Mouse (Mus musculus) midbrain, embryonic 14.5 days (tissue): ENCODE data around the gene Cpeb2. TPM values are rescaled to one million over a fixed set of nuclear protein-coding genes. Genes with fewer than 3 reads are reported as not detected.

ENCODE experiments used
- ATAC-seq: fragments of 200-750 bp; cut with Nextera tagmentation; 2 replicates; pipeline ENCODE4 v1.8.0; 2017; ENCODE audit warnings: moderate number of reproducible peaks, moderate library complexity; ENCODE audit not compliant: low FRiP score, low TSS enrichment
- DNase-seq: peaks from one replicate; pipeline ENCODE4 v3.0.0-alpha.2; 2015
- H3K27ac ChIP-seq: fragments of 300-500 bp; sonication (generic); replicated peaks from 2 replicates; pipeline ENCODE4 v1.5.1; 2014; ENCODE audit warnings: mild to moderate bottlenecking, low read depth, low read length, moderate library complexity
- H3K27me3 ChIP-seq: fragments of 300-500 bp; sonication (generic); 2 replicates; pipeline ENCODE4 v1.6.1; 2014; ENCODE audit warnings: low read length, control low read depth, mixed read lengths; ENCODE audit not compliant: control insufficient read depth, insufficient read depth
- H3K36me3 ChIP-seq: fragments of 300-500 bp; sonication (generic); 2 replicates; pipeline ENCODE4 v1.6.1; 2014; ENCODE audit warnings: low read length, control low read depth; ENCODE audit not compliant: control insufficient read depth, insufficient read depth
- H3K4me1 ChIP-seq: fragments of 300-500 bp; sonication (generic); 2 replicates; pipeline ENCODE4 v1.6.1; 2014; ENCODE audit warnings: mild to moderate bottlenecking, antibody characterized with exemption, low read length, control low read depth; ENCODE audit not compliant: control insufficient read depth, insufficient read depth
- H3K4me2 ChIP-seq: fragments of 300-500 bp; sonication (generic); 2 replicates; pipeline ENCODE4 v1.6.1; 2014; ENCODE audit warnings: mild to moderate bottlenecking, low read length, moderate library complexity
- H3K4me3 ChIP-seq: fragments of 300-500 bp; sonication (generic); replicated peaks from 2 replicates; pipeline ENCODE4 v1.5.1; 2014; ENCODE audit warnings: low read depth, low read length
- H3K9ac ChIP-seq: fragments of 300-500 bp; sonication (generic); replicated peaks from 2 replicates; pipeline ENCODE4 v1.6.1; 2014; ENCODE audit warnings: mild to moderate bottlenecking, low read length, moderate library complexity
- H3K9me3 ChIP-seq: fragments of 300-500 bp; sonication (generic); 2 replicates; pipeline ENCODE4 v1.6.1; 2016; ENCODE audit warnings: low read length, control low read depth, mixed read lengths; ENCODE audit not compliant: control insufficient read depth
- WGBS: fragments of 180-500 bp; shearing (Covaris S2); extraction: QIAGEN DNeasy Blood & Tissue Kit; methylation state at CpG from one replicate; pipeline ENCODE4 v1.1.7; 2014; 5-methylcytosine and 5-hydroxymethylcytosine counted together
- polyA plus RNA-seq: library from polyadenylated mRNA; unstranded; fragments of >200 nt; fragmentation: Nextera tagmentation; extraction: Ambion mirVana; gene quantifications from 2 replicates; pipeline ENCODE4 v1.2.1, GENCODE M21; 2014

The Cpeb2 gene
- polyA plus RNA-seq, 1 experiment from 2014 or later = 23.1 TPM

GRCm38 (mm10) chr5:43285756-43286155, 52.8 kb downstream of the Cpeb2 start:
- Histone ChIP-seq H3K4me2 (no peak overlapping the region), H3K27me3 (no peaks in the 10 kb centered on the region), H3K4me3 (no peak overlapping the region), H3K9ac (no peak overlapping the region), H3K4me1 (no peaks in the 10 kb centered on the region), H3K27ac (no peak overlapping the region), H3K36me3 (peaks cover 46% of the 10 kb centered on the region), H3K9me3 (no peaks in the 10 kb centered on the region)
- no peak for DNase-seq
- WGBS = 91% methylated on average over 12 of the region's 12 CpGs
- ATAC-seq = no peak

GRCm38 (mm10) chr5:43289752-43290446, 56.9 kb downstream of the Cpeb2 start:
- Histone ChIP-seq H3K4me1 (no peaks in the 10 kb centered on the region), H3K4me2 (no peak overlapping the region), H3K27me3 (no peaks in the 10 kb centered on the region), H3K4me3 (no peak overlapping the region), H3K36me3 (peaks cover 26% of the 10 kb centered on the region), H3K27ac (no peak overlapping the region), H3K9me3 (no peaks in the 10 kb centered on the region), H3K9ac (no peak overlapping the region)
- 93% methylated on average over 8 of the region's 8 CpGs for WGBS
- ATAC-seq (no peak), DNase-seq (no peak)

- no peak for DNase-seq
- Histone ChIP-seq H3K9me3 (no peaks in the 10 kb centered on the region), H3K27me3 (no peaks in the 10 kb centered on the region), H3K27ac (no peak overlapping the region), H3K4me1 (no peaks in the 10 kb centered on the region), H3K36me3 (peaks cover 5% of the 10 kb centered on the region), H3K4me3 (no peak overlapping the region), H3K4me2 (no peak overlapping the region), H3K9ac (no peak overlapping the region)
- 93% methylated on average over 4 of the region's 4 CpGs for WGBS
- ATAC-seq = no peak
Observed at GRCm38 (mm10) chr5:43293136-43293535, 60.2 kb downstream of the Cpeb2 start.

- DNase-seq (no peak), ATAC-seq (no peak)
- WGBS = 94% methylated on average over 7 of the region's 7 CpGs
- no peak overlapping the region for H3K9ac ChIP-seq
- H3K27ac ChIP-seq = no peak overlapping the region
- H3K36me3 ChIP-seq = no peaks in the 10 kb centered on the region
- no peaks in the 10 kb centered on the region for H3K4me1 ChIP-seq
- no peak overlapping the region for H3K4me3 ChIP-seq
- H3K4me2 ChIP-seq = no peak overlapping the region
- no peaks in the 10 kb centered on the region for H3K27me3 ChIP-seq
- no peaks in the 10 kb centered on the region for H3K9me3 ChIP-seq
Observed at GRCm38 (mm10) chr5:43297459-43297858, 64.5 kb downstream of the Cpeb2 start.

- no peak overlapping the region for H3K9ac ChIP-seq
- no peak overlapping the region for H3K27ac ChIP-seq
- H3K27me3 ChIP-seq = no peaks in the 10 kb centered on the region
- no peaks in the 10 kb centered on the region for H3K9me3 ChIP-seq
- no peak overlapping the region for H3K4me2 ChIP-seq
- no peak for ATAC-seq
- no peaks in the 10 kb centered on the region for H3K4me1 ChIP-seq
- no peak for DNase-seq
- no peaks in the 10 kb centered on the region for H3K36me3 ChIP-seq
- H3K4me3 ChIP-seq = no peak overlapping the region
- 84% methylated on average over 2 of the region's 2 CpGs for WGBS
Observed at GRCm38 (mm10) chr5:43298975-43299374, 66.0 kb downstream of the Cpeb2 start.

- H3K36me3 ChIP-seq = no peaks in the 10 kb centered on the region
- no peaks in the 10 kb centered on the region for H3K27me3 ChIP-seq
- no peak overlapping the region for H3K27ac ChIP-seq
- H3K4me2 ChIP-seq = no peak overlapping the region
- ATAC-seq = no peak
- no peaks in the 10 kb centered on the region for H3K4me1 ChIP-seq
- 92% methylated on average over 5 of the region's 5 CpGs for WGBS
- no peak overlapping the region for H3K4me3 ChIP-seq
- no peak for DNase-seq
- no peaks in the 10 kb centered on the region for H3K9me3 ChIP-seq
- no peak overlapping the region for H3K9ac ChIP-seq
Observed at GRCm38 (mm10) chr5:43300076-43300475, 67.1 kb downstream of the Cpeb2 start.

GRCm38 (mm10) chr5:43300979-43301378, 68.0 kb downstream of the Cpeb2 start:
- ATAC-seq = no peak
- WGBS = 50% methylated on average over 3 of the region's 3 CpGs
- Histone ChIP-seq H3K4me3 (no peak overlapping the region), H3K9me3 (no peaks in the 10 kb centered on the region), H3K36me3 (no peaks in the 10 kb centered on the region), H3K27ac (no peak overlapping the region), H3K4me1 (no peaks in the 10 kb centered on the region), H3K4me2 (no peak overlapping the region), H3K9ac (no peak overlapping the region), H3K27me3 (no peaks in the 10 kb centered on the region)
- no peak for DNase-seq

- ATAC-seq (no peak), DNase-seq (no peak)
- H3K27ac ChIP-seq = no peak overlapping the region
- WGBS = 64% methylated on average over 1 of the region's 1 CpGs
- no peak overlapping the region for H3K4me3 ChIP-seq
- no peaks in the 10 kb centered on the region for H3K27me3 ChIP-seq
- H3K4me1 ChIP-seq = no peaks in the 10 kb centered on the region
- no peaks in the 10 kb centered on the region for H3K36me3 ChIP-seq
- H3K9me3 ChIP-seq = no peaks in the 10 kb centered on the region
- no peak overlapping the region for H3K4me2 ChIP-seq
- H3K9ac ChIP-seq = no peak overlapping the region
Observed at GRCm38 (mm10) chr5:43303504-43303903, 70.5 kb downstream of the Cpeb2 start.

GRCm38 (mm10) chr5:43305449-43305848, 72.5 kb downstream of the Cpeb2 start:
- Histone ChIP-seq H3K9ac (no peak overlapping the region), H3K36me3 (no peaks in the 10 kb centered on the region), H3K4me1 (no peaks in the 10 kb centered on the region), H3K27ac (no peak overlapping the region), H3K4me2 (no peak overlapping the region), H3K27me3 (no peaks in the 10 kb centered on the region), H3K4me3 (no peak overlapping the region), H3K9me3 (no peaks in the 10 kb centered on the region)
- DNase-seq (no peak), ATAC-seq (no peak)
- WGBS = 89% methylated on average over 3 of the region's 3 CpGs
